Comparison of ENCODE assay signal across 14 mouse cellular contexts in the genomic region with DNA sequence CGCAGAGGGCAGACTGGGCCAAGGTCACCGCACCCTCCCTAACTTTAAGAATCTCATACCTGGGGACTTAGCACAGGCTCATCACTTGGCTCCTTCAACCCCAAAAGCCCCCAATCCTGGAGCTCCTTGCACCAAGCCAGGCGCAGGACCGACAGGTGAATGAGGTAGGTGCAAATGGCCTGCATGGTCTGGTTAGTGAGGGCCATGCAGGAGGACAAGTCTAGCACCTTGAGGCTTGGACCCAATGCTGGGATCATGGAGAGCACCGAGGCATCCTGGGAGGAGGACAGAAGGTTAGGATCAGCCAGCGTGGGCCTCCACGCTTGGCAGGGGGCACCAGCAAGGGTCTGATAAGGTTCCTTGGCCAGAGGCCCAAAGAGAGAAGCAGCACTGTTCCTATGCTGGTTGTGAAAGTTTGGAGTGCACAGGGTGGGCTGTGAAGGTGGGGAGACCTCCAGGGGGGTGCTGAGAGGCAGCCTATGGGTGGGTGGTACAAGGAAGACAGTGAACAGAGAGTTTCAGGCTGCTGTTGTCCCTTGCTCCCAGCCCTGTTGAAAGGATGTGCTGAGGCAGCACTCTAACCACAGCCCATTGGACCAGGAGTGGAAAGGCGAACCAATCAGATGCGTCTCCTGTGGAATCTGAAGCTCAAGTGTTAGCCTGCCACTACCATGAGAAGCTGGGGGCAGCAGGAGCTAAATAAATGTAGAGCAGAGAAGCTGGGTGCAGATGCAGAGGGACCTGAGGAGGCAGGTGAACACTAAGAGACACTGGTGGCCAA. TPM values are rescaled to one million over a fixed set of nuclear protein-coding genes. Genes with fewer than 3 reads are reported as not detected.
DNase-seq lines count a peak whose midpoint lies in the region; ATAC-seq and TF ChIP-seq lines count a peak whose summit lies in the region.
"Had no signal": no experiment of that assay in that cellular context is flagged by ENCODE, and none has a peak within 500 bp of the region (broad histone marks: within the 10 kb centered on the region; RNA-seq: fewer than 3 reads in every experiment).

No protein-coding gene starts in this region.

- H3K4me1 ChIP-seq in heart, embryonic 14.5 days (ENCODE audit: control insufficient read depth in 2 of 2, insufficient read depth in 2 of 2, low read length in 2 of 2), result peaks cover 18 to 32% of the 10 kb centered on the region in 2 experiments
- H3K4me1 ChIP-seq in heart, embryonic 10.5 days, result peaks cover 25% of the 10 kb centered on the region; the same call in 1 of the 2 replicates
- no peaks in the 10 kb centered on the region for H3K4me1 ChIP-seq in ES-E14 (ENCODE audit: control insufficient read depth in 2 of 2, insufficient read depth in 2 of 2, low read length in 2 of 2, poor library complexity in 1 of 2)
- H3K4me1 ChIP-seq in liver, embryonic 12.5 days, result peaks cover 67% of the 10 kb centered on the region

- WGBS in heart, embryonic 14.5 days, result 57% methylated on average over 9 of the region's 9 CpGs
- WGBS in heart, embryonic 10.5 days, result 66% methylated on average over 9 of the region's 9 CpGs
- 78% methylated on average over 9 of the region's 9 CpGs for WGBS in liver, embryonic 12.5 days (ENCODE audit: insufficient replicate concordance)

- peak; percentile 28 for DNase-seq in embryo, embryonic 11 days
- no peak for DNase-seq in embryo, embryonic 9.5 days (ENCODE audit: extremely low spot score)
- no peak for DNase-seq in heart, embryonic 10.5 days (ENCODE audit: low spot score)
- DNase-seq in ES-E14 (ENCODE audit: low read depth, low spot score), result no peak
- no peak for DNase-seq in lung, postnatal 14 days
- no peak for DNase-seq in left cerebral cortex, postnatal 36 days (ENCODE audit: low spot score in 2 of 2)
- DNase-seq: B cell, adult 2 months; lung, adult 2 months; thymus, postnatal 14 days had no signal

- in situ Hi-C loops in ES-E14 (cut with MboI; ENCODE audit: low sequenced_read_pairs in 2 of 2, unreplicated experiment in 2 of 2), result no loop called here

- H3K4me2 ChIP-seq in heart, embryonic 14.5 days (ENCODE audit: low read length), result no peak overlapping the region
- H3K4me2 ChIP-seq in liver, embryonic 12.5 days, result peak overlapping the region; percentile 59

- 0 out of 2 replicates have a peak, but pooled peaks have one; percentile 23 for ATAC-seq in heart, embryonic 14.5 days (ENCODE audit: insufficient number of reproducible peaks, insufficient read depth, low FRiP score, low read depth)
- ATAC-seq in liver, embryonic 12.5 days, result peak; percentile 27; the same call in 1 of the 2 replicates
- ATAC-seq: inflammation-experienced regulatory T-cells, adult 6 months; midbrain, embryonic 16.5 days had no signal

- no peaks in the 10 kb centered on the region for H3K27me3 ChIP-seq in heart, embryonic 14.5 days (ENCODE audit: control insufficient read depth, insufficient read depth, low read length)
- H3K27me3 ChIP-seq in heart, embryonic 10.5 days (ENCODE audit: insufficient read depth, poor library complexity, severe bottlenecking), result no peaks in the 10 kb centered on the region
- no peaks in the 10 kb centered on the region for H3K27me3 ChIP-seq in liver, embryonic 12.5 days (replicated peaks)

- H3K9ac ChIP-seq in heart, embryonic 14.5 days (ENCODE audit: low read length), result no peak overlapping the region
- H3K9ac ChIP-seq in ES-E14 (ENCODE audit: insufficient read depth, low read depth, low read length, poor library complexity, severe bottlenecking), result no peak overlapping the region
- peak overlapping the region; percentile 60 for H3K9ac ChIP-seq in liver, embryonic 12.5 days

- peak overlapping the region; percentile 28 to 47; a peak in 3 of 4 replicates for H3K27ac ChIP-seq in heart, embryonic 14.5 days (replicated peaks in 1 of 2; ENCODE audit: control insufficient read depth in 1 of 2, insufficient read depth in 1 of 2, low read depth in 2 of 2, low read length in 2 of 2)
- no peak overlapping the region for H3K27ac ChIP-seq in heart, embryonic 10.5 days
- no peak overlapping the region for H3K27ac ChIP-seq in ES-E14 (ENCODE audit: insufficient read depth, low read depth, low read length, poor library complexity, severe bottlenecking)
- peak overlapping the region; percentile 79 for H3K27ac ChIP-seq in liver, embryonic 12.5 days
- H3K27ac ChIP-seq: macrophage had no signal

- no peak overlapping the region for H3K4me3 ChIP-seq in heart, embryonic 14.5 days (ENCODE audit: control insufficient read depth in 1 of 2, insufficient read depth in 1 of 2, low read depth in 1 of 2, low read length in 2 of 2)
- H3K4me3 ChIP-seq in heart, embryonic 10.5 days, result no peak overlapping the region
- H3K4me3 ChIP-seq in ES-E14 (ENCODE audit: insufficient read depth in 1 of 2, low read depth in 1 of 2, low read length in 2 of 2, poor library complexity in 1 of 2, severe bottlenecking in 1 of 2), result no peak overlapping the region
- H3K4me3 ChIP-seq in liver, embryonic 12.5 days, result no peak overlapping the region

- no peaks in the 10 kb centered on the region for H3K9me3 ChIP-seq in heart, embryonic 14.5 days (ENCODE audit: control insufficient read depth, low read length)
- no peaks in the 10 kb centered on the region for H3K9me3 ChIP-seq in heart, embryonic 10.5 days
- H3K9me3 ChIP-seq in ES-E14 (ENCODE audit: control insufficient read depth, insufficient read depth, low read depth, low read length), result no peaks in the 10 kb centered on the region
- no peaks in the 10 kb centered on the region for H3K9me3 ChIP-seq in liver, embryonic 12.5 days (replicated peaks)

- peaks cover 87% of the 10 kb centered on the region for H3K36me3 ChIP-seq in heart, embryonic 14.5 days (ENCODE audit: control insufficient read depth, insufficient read depth, low read length)
- peaks cover 85% of the 10 kb centered on the region for H3K36me3 ChIP-seq in heart, embryonic 10.5 days
- H3K36me3 ChIP-seq in ES-E14 (ENCODE audit: control insufficient read depth, insufficient read depth, low read length, poor library complexity, severe bottlenecking), result peaks cover 6% of the 10 kb centered on the region; the same call in 1 of the 2 replicates
- peaks cover 100% of the 10 kb centered on the region for H3K36me3 ChIP-seq in liver, embryonic 12.5 days

- intact Hi-C loops in left cerebral cortex, postnatal 36 days (cut with DNase I), result no loop called here

TF ChIP-seq in ES-E14, 5 proteins besides CTCF, POLR2A, EP300 and RAD21:
- TF ChIP-seq ZNF384 (IDR thresholded peaks at IDR 0.05; ENCODE audit: low read depth, low read length), result no peak
- no peak for TF ChIP-seq CHD2 (IDR thresholded peaks at IDR 0.05; ENCODE audit: low read depth, low read length)
- no peak for TF ChIP-seq HCFC1 (IDR thresholded peaks at IDR 0.05; ENCODE audit: borderline replicate concordance, insufficient read depth, low read length)
- no peak for TF ChIP-seq ZC3H11A (IDR thresholded peaks at IDR 0.05; ENCODE audit: borderline replicate concordance, low read depth, low read length)
- peak; percentile 73; the same call in 1 of the 2 replicates for TF ChIP-seq MAFK (IDR thresholded peaks at IDR 0.05; ENCODE audit: insufficient read depth, low read depth, low read length)

RNA-seq across cellular contexts. Expression of gene Elmo3, which starts 8.4 kb away (rescaled TPM):
- polyA plus RNA-seq in heart, embryonic 14.5 days (2014; fragmentation: Nextera tagmentation; extraction: Ambion mirVana), result 3.4 TPM in 2 replicates
- 3.9 and 4.4 TPM in 2 replicates for polyA plus RNA-seq in heart, embryonic 10.5 days (2016; fragmentation: Nextera tagmentation; extraction: Ambion mirVana)
- total RNA-seq in ES-E14 (2012; rRNA removed), result 3.5 and 4.3 TPM in 2 replicates
- 2.7 and 3.0 TPM in 2 replicates for polyA plus RNA-seq in liver, embryonic 12.5 days (2016; fragmentation: Nextera tagmentation; extraction: Ambion mirVana)
- total RNA-seq in left cerebral cortex, postnatal 36 days (2021), result 1 to 10 TPM; 1.0 to 1.7 TPM

RNA-seq across cellular contexts. Expression of gene Lrrc29, which starts 12.3 kb away (rescaled TPM):
- polyA plus RNA-seq in heart, embryonic 14.5 days (2014; fragmentation: Nextera tagmentation; extraction: Ambion mirVana), result 1.2 and 1.4 TPM in 2 replicates
- 1.5 and 1.9 TPM in 2 replicates for polyA plus RNA-seq in heart, embryonic 10.5 days (2016; fragmentation: Nextera tagmentation; extraction: Ambion mirVana)
- total RNA-seq in ES-E14 (2012; rRNA removed), result 2.5 and 2.8 TPM in 2 replicates
- 9.9 and 10.0 TPM in 2 replicates for polyA plus RNA-seq in liver, embryonic 12.5 days (2016; fragmentation: Nextera tagmentation; extraction: Ambion mirVana)
- total RNA-seq in left cerebral cortex, postnatal 36 days (2021), result 1 to 10 TPM; 3.7 to 7.3 TPM

RNA-seq across cellular contexts. Expression of gene Tmem208, which starts 12.3 kb away (rescaled TPM):
- polyA plus RNA-seq in heart, embryonic 14.5 days (2014; fragmentation: Nextera tagmentation; extraction: Ambion mirVana), result 81.1 and 88.6 TPM in 2 replicates
- 99.6 and 101 TPM in 2 replicates for polyA plus RNA-seq in heart, embryonic 10.5 days (2016; fragmentation: Nextera tagmentation; extraction: Ambion mirVana)
- 123 and 133 TPM in 2 replicates for total RNA-seq in ES-E14 (2012; rRNA removed)
- polyA plus RNA-seq in liver, embryonic 12.5 days (2016; fragmentation: Nextera tagmentation; extraction: Ambion mirVana), result 106 and 109 TPM in 2 replicates
- total RNA-seq in left cerebral cortex, postnatal 36 days (2021), result 10 to 100 TPM; 38.5 to 43.6 TPM

RNA-seq across cellular contexts. Expression of gene E2f4, which starts 16.3 kb away (rescaled TPM):
- polyA plus RNA-seq in heart, embryonic 14.5 days (2014; fragmentation: Nextera tagmentation; extraction: Ambion mirVana), result 50.3 and 51.3 TPM in 2 replicates
- polyA plus RNA-seq in heart, embryonic 10.5 days (2016; fragmentation: Nextera tagmentation; extraction: Ambion mirVana), result 91.4 and 114 TPM in 2 replicates
- 66.8 and 67.1 TPM in 2 replicates for total RNA-seq in ES-E14 (2012; rRNA removed)
- polyA plus RNA-seq in liver, embryonic 12.5 days (2016; fragmentation: Nextera tagmentation; extraction: Ambion mirVana), result 239 TPM in 2 replicates
- total RNA-seq in left cerebral cortex, postnatal 36 days (2021), result 10 to 100 TPM; 32.4 to 33.7 TPM

RNA-seq across cellular contexts. Expression of gene Exoc3l, which starts 17.9 kb away (rescaled TPM):
- polyA plus RNA-seq in heart, embryonic 14.5 days (2014; fragmentation: Nextera tagmentation; extraction: Ambion mirVana), result 13.7 and 14.7 TPM in 2 replicates
- 16.7 and 18.9 TPM in 2 replicates for polyA plus RNA-seq in heart, embryonic 10.5 days (2016; fragmentation: Nextera tagmentation; extraction: Ambion mirVana)
- total RNA-seq in ES-E14 (2012; rRNA removed), result 22.0 and 33.5 TPM in 2 replicates
- polyA plus RNA-seq in liver, embryonic 12.5 days (2016; fragmentation: Nextera tagmentation; extraction: Ambion mirVana), result 11.9 and 13.8 TPM in 2 replicates
- 1 to 10 TPM in 1 of 2 experiments, under 1 TPM in 1; 0.79 to 1.8 TPM for total RNA-seq in left cerebral cortex, postnatal 36 days (2021)
- polyA plus RNA-seq: macrophage had no signal

Comparison
In these comparisons a context has a peak if more than half of its experiments do, and no peak if none do; other contexts are left out.
1. H3K27ac ChIP-seq: peak in heart, embryonic 14.5 days (2 of 2) and liver, embryonic 12.5 days (single experiment); none in heart, embryonic 10.5 days (single experiment) and ES-E14 (single experiment).